Mouse (Mus musculus) midbrain, embryonic 16.5 days (tissue): ENCODE results near the gene Ctsh. TPM values are rescaled to one million over a fixed set of nuclear protein-coding genes. Genes with fewer than 3 reads are reported as not detected.
"Not testable (repeated sequence)": the region's sequence is repeated elsewhere in the genome, so short reads cannot be mapped to it uniquely, and the experiment has no call there.

Source experiments
- ATAC-seq: fragments of 200-750 bp; cut with Nextera tagmentation; 2 replicates; pipeline ENCODE4 v1.8.0; 2017; ENCODE audit warnings: moderate TSS enrichment
- H3K27ac ChIP-seq: fragments of 300-500 bp; sonication (generic); 2 replicates; pipeline ENCODE4 v1.5.1; 2014; ENCODE audit warnings: mild to moderate bottlenecking, low read length, mixed read lengths
- H3K27me3 ChIP-seq: fragments of 300-500 bp; sonication (generic); 2 replicates; pipeline ENCODE4 v1.6.1; 2014; ENCODE audit warnings: low read depth, low read length, mixed read lengths; ENCODE audit not compliant: control insufficient read depth, insufficient read depth
- H3K36me3 ChIP-seq: fragments of 300-500 bp; sonication (generic); 2 replicates; pipeline ENCODE4 v1.6.1; 2014; ENCODE audit warnings: mild to moderate bottlenecking, low read length, moderate library complexity, mixed read lengths; ENCODE audit not compliant: control insufficient read depth, insufficient read depth
- H3K4me1 ChIP-seq: fragments of 300-500 bp; sonication (generic); 2 replicates; pipeline ENCODE4 v1.6.1; 2014; ENCODE audit warnings: mild to moderate bottlenecking, low read length, mixed read lengths; ENCODE audit not compliant: control insufficient read depth, insufficient read depth
- H3K4me2 ChIP-seq: fragments of 300-500 bp; sonication (generic); 2 replicates; pipeline ENCODE4 v1.6.1; 2014; ENCODE audit warnings: mild to moderate bottlenecking, low read length, mixed read lengths
- H3K4me3 ChIP-seq: fragments of 300-500 bp; sonication (generic); 2 replicates; pipeline ENCODE4 v1.5.1; 2014; ENCODE audit warnings: low read depth, mild to moderate bottlenecking, low read length, moderate library complexity, mixed read lengths
- H3K9ac ChIP-seq: fragments of 300-500 bp; sonication (generic); 2 replicates; pipeline ENCODE4 v1.6.1; 2014; ENCODE audit warnings: low read depth, low read length, mixed read lengths
- H3K9me3 ChIP-seq: fragments of 300-500 bp; sonication (generic); replicated peaks from 2 replicates; pipeline ENCODE4 v1.6.1; 2014; ENCODE audit warnings: mild to moderate bottlenecking, low read length, mixed read lengths; ENCODE audit not compliant: control insufficient read depth, poor library complexity, severe bottlenecking
- WGBS: fragments of 180-500 bp; shearing (Covaris S2); extraction: QIAGEN DNeasy Blood & Tissue Kit; methylation state at CpG from one replicate; pipeline ENCODE4 v1.1.7; 2014; 5-methylcytosine and 5-hydroxymethylcytosine counted together
- polyA plus RNA-seq: library from polyadenylated mRNA; unstranded; fragments of >200 nt; fragmentation: Nextera tagmentation; extraction: Ambion mirVana; gene quantifications from 2 replicates; pipeline ENCODE4 v1.2.1, GENCODE M21; 2015

The Ctsh gene
- polyA plus RNA-seq, 1 experiment from 2014 or later: 25.2 TPM

GRCm38 (mm10) chr9:90027709-90028108, 26.2 kb upstream of the Ctsh start:
- ATAC-seq: no peak
- Histone ChIP-seq H3K4me2 (no peak overlapping the region), H3K4me1 (no peaks in the 10 kb centered on the region), H3K9me3 (no peaks in the 10 kb centered on the region), H3K4me3 (no peak overlapping the region), H3K27ac (no peak overlapping the region), H3K36me3 (no peaks in the 10 kb centered on the region), H3K27me3 (no peaks in the 10 kb centered on the region), H3K9ac (no peak overlapping the region)
- 93% methylated on average over 6 of the region's 6 CpGs for WGBS

DNA sequence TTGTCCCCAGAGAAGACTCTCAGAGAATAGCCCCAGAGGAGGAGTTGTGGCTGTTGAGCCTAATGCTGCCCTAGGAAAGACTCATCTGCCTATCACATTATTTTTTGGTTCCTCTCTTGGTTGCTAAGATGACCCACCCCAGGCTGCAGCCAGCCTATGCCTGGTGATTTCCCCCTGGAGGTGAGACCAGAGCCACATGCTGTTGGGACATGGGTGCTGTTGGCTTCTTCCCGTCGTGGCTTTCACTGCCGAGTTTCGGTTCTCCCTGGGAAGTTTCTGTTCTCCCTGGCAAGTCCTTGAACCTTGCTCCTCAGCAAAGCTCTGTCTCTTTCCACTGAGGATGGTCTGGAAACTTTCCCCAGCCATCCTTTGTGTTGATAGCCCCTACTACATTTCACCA, 20.0 kb upstream of the Ctsh start:
- no peak for ATAC-seq
- no peaks in the 10 kb centered on the region for H3K36me3 ChIP-seq
- H3K9ac ChIP-seq: no peak overlapping the region
- no peaks in the 10 kb centered on the region for H3K27me3 ChIP-seq
- H3K4me2 ChIP-seq: no peak overlapping the region
- H3K4me3 ChIP-seq: no peak overlapping the region
- H3K9me3 ChIP-seq: no peaks in the 10 kb centered on the region
- H3K4me1 ChIP-seq: no peaks in the 10 kb centered on the region
- H3K27ac ChIP-seq: no peak overlapping the region
- 92% methylated on average over 4 of the region's 4 CpGs for WGBS

DNA sequence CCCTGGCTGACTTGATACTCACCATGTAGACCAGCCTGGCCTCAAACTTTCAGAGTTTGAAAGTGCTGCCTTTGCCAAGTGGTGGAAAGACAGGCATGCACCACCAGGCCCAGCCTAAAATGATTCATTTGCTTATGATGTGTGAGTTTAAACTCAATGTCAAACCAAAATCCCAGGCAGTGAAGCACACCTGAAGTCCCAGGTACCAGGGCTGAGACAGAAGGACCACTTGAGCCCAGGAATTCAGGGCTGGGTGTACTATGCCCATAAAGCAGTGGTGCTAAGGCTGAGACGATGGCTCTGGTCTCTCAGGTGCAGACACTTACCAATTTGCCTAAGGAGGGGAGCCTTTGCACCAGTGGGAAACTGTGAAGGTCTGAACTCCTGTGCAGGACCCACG, 18.8 kb upstream of the Ctsh start:
- Histone ChIP-seq H3K4me3 (no peak overlapping the region), H3K4me2 (no peak overlapping the region), H3K9ac (no peak overlapping the region), H3K27me3 (no peaks in the 10 kb centered on the region), H3K4me1 (no peaks in the 10 kb centered on the region), H3K36me3 (no peaks in the 10 kb centered on the region), H3K9me3 (no peaks in the 10 kb centered on the region), H3K27ac (no peak overlapping the region)
- 81% methylated on average over 2 of the region's 2 CpGs for WGBS
- ATAC-seq: no peak

- Histone ChIP-seq H3K27ac (no peak overlapping the region), H3K9ac (no peak overlapping the region), H3K4me2 (no peak overlapping the region), H3K36me3 (no peaks in the 10 kb centered on the region), H3K4me1 (no peaks in the 10 kb centered on the region), H3K27me3 (no peaks in the 10 kb centered on the region), H3K9me3 (no peaks in the 10 kb centered on the region), H3K4me3 (no peak overlapping the region)
- WGBS: 93% methylated on average over 3 of the region's 3 CpGs
- ATAC-seq: no peak
These were observed 18.2 kb upstream of the Ctsh start for GRCm38 (mm10) chr9:90035794-90036193.

GRCm38 (mm10) chr9:90036313-90036712, 17.6 kb upstream of the Ctsh start:
- H3K4me3 ChIP-seq: no peak overlapping the region
- WGBS: 81% methylated on average over 4 of the region's 4 CpGs
- ATAC-seq: no peak
- H3K4me1 ChIP-seq: no peaks in the 10 kb centered on the region
- H3K9ac ChIP-seq: no peak overlapping the region
- no peaks in the 10 kb centered on the region for H3K36me3 ChIP-seq
- no peak overlapping the region for H3K27ac ChIP-seq
- H3K9me3 ChIP-seq: no peaks in the 10 kb centered on the region
- no peak overlapping the region for H3K4me2 ChIP-seq
- H3K27me3 ChIP-seq: no peaks in the 10 kb centered on the region

DNA sequence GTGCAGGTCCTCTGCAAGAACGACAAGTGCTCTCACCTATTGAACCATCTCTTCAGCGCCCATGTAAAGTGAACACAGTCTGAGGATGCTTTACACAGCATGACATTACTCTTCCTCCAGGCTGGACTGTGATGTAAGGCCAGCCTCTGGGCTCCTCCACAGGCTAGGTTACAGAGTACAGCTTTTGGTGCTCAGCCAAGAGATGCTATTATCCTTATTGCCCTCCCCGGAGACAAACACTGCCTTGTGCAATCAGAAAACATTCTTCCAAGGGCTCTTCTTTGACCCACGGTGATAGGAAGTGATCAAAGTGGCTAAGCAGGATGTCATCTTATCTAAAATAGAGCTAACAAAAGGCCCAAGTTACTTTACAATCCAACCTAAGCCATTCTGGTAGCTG, 15.4 kb upstream of the Ctsh start:
- no peaks in the 10 kb centered on the region for H3K4me1 ChIP-seq
- 80% methylated on average over 4 of the region's 4 CpGs for WGBS
- no peak overlapping the region for H3K9ac ChIP-seq
- H3K36me3 ChIP-seq: no peaks in the 10 kb centered on the region
- no peak overlapping the region for H3K27ac ChIP-seq
- H3K4me3 ChIP-seq: no peak overlapping the region
- H3K9me3 ChIP-seq: no peaks in the 10 kb centered on the region
- ATAC-seq: no peak
- H3K27me3 ChIP-seq: no peaks in the 10 kb centered on the region
- no peak overlapping the region for H3K4me2 ChIP-seq

DNA sequence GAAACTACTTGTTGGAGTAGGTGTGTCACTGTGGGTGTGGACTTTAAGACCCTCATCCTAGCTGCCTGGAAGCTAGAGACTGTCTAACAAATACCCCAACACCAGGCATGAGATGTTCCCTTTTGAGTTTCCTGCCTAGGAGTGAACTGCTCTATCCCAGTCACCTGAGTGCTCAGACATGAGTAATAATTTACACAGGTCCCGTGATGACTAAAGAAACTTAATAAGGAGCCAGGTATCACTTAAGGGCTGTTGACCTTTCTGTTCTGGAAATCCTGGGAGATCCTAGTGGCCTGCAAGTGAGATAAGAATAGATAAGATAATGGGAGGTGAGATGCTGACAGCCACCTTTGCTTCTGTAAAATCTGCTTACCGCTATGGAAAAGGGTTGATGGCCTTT, 13.0 kb upstream of the Ctsh start:
- Histone ChIP-seq H3K27me3 (no peaks in the 10 kb centered on the region), H3K36me3 (no peaks in the 10 kb centered on the region), H3K27ac (no peak overlapping the region), H3K4me2 (no peak overlapping the region), H3K4me1 (no peaks in the 10 kb centered on the region), H3K9me3 (no peaks in the 10 kb centered on the region), H3K9ac (no peak overlapping the region), H3K4me3 (no peak overlapping the region)
- ATAC-seq: no peak
- 87% methylated on average over 2 of the region's 2 CpGs for whole genome bisulfite sequencing

DNA sequence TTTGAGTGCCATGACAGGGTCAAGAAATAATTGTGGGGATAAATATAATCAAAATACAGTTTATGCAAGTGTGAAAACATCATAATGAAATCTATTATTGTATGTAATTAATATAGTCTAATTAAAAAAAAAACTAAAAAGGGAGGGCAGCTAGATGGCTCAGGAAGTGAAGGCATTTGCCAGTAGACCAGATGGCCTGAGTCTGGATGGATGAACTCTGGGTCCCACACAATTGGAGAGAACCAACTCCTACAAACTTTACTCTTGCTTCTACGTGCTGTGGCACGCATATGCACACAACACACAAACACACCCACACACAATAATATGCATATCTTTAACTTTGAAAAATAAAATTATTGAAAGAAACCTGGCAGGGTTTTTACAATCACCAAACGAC, 12.4 kb upstream of the Ctsh start:
- H3K4me3 ChIP-seq: no peak overlapping the region
- no peak overlapping the region for H3K9ac ChIP-seq
- ATAC-seq: no peak
- 92% methylated on average over 3 of the region's 3 CpGs for WGBS
- no peak overlapping the region for H3K27ac ChIP-seq
- H3K9me3 ChIP-seq: no peaks in the 10 kb centered on the region
- no peaks in the 10 kb centered on the region for H3K27me3 ChIP-seq
- H3K36me3 ChIP-seq: no peaks in the 10 kb centered on the region
- no peak overlapping the region for H3K4me2 ChIP-seq
- no peaks in the 10 kb centered on the region for H3K4me1 ChIP-seq

GRCm38 (mm10) chr9:90042906-90043305, 11.0 kb upstream of the Ctsh start:
- 96% methylated on average over 8 of the region's 8 CpGs for WGBS
- not testable (repeated sequence) for ATAC-seq, H3K27me3 ChIP-seq, H3K9ac ChIP-seq, H3K4me2 ChIP-seq, H3K27ac ChIP-seq, H3K36me3 ChIP-seq, H3K4me1 ChIP-seq, H3K9me3 ChIP-seq, H3K4me3 ChIP-seq

DNA sequence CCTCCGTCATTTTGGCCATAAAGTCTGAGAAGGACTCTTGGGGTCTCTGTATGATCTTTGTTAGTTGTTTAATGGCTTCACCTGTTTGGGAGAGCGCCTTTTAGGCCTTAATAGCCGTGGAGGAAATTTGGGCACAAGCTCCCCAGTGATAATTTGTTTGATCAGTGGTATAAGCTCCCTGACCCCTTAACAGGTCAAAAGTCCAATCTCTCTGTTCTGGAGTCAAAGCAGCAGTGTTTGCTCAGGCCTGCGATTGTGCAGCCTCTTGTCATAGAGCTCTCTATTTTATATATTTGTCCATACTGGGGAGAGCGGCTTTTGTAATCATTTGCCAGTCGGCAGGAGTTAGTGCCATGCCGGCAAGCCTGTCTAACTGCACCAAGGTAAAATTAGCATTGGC, 8.8 kb upstream of the Ctsh start:
- H3K4me3 ChIP-seq: no peak overlapping the region
- H3K4me2 ChIP-seq: no peak overlapping the region
- H3K27ac ChIP-seq: no peak overlapping the region
- no peaks in the 10 kb centered on the region for H3K9me3 ChIP-seq
- 92% methylated on average over 7 of the region's 7 CpGs for WGBS
- no peak overlapping the region for H3K9ac ChIP-seq
- no peaks in the 10 kb centered on the region for H3K27me3 ChIP-seq
- H3K4me1 ChIP-seq: no peaks in the 10 kb centered on the region
- H3K36me3 ChIP-seq: no peaks in the 10 kb centered on the region
- no peak for ATAC-seq
